Mouse (Mus musculus) lung, embryonic 14.5 days (tissue): Measurements from ENCODE around the gene Olfr366. TPM values are rescaled to one million over a fixed set of nuclear protein-coding genes. Genes with fewer than 3 reads are reported as not detected.
"Not testable (repeated sequence)": the region's sequence is repeated elsewhere in the genome, so short reads cannot be mapped to it uniquely, and the experiment has no call there.

ENCODE experiments used
- ATAC-seq: fragments of 200-750 bp; cut with Nextera tagmentation; 2 replicates; pipeline ENCODE4 v1.8.0; 2017; ENCODE audit warnings: mild to moderate bottlenecking, moderate TSS enrichment, moderate library complexity; ENCODE audit not compliant: insufficient read depth
- DNase-seq: peaks from one replicate; pipeline ENCODE4 v3.0.0-alpha.2; 2015
- H3K27ac ChIP-seq: fragments of 300-500 bp; sonication (generic); 2 replicates; pipeline ENCODE4 v1.5.1; 2014; ENCODE audit warnings: low read depth, mild to moderate bottlenecking, moderate library complexity
- H3K27me3 ChIP-seq: fragments of 300-500 bp; sonication (generic); 2 replicates; pipeline ENCODE4 v1.6.1; 2014; ENCODE audit warnings: low read length, control low read depth; ENCODE audit not compliant: insufficient read depth
- H3K36me3 ChIP-seq: fragments of 300-500 bp; sonication (generic); 2 replicates; pipeline ENCODE4 v1.6.1; 2014; ENCODE audit warnings: control low read depth; ENCODE audit not compliant: insufficient read depth
- H3K4me1 ChIP-seq: fragments of 300-500 bp; sonication (generic); 2 replicates; pipeline ENCODE4 v1.6.1; 2014; ENCODE audit warnings: antibody characterized with exemption, control low read depth; ENCODE audit not compliant: insufficient read depth
- H3K4me2 ChIP-seq: fragments of 300-500 bp; sonication (generic); 2 replicates; pipeline ENCODE4 v1.6.1; 2014; ENCODE audit warnings: mild to moderate bottlenecking
- H3K4me3 ChIP-seq: fragments of 300-500 bp; sonication (generic); 2 replicates; pipeline ENCODE4 v1.5.1; 2014; ENCODE audit warnings: low read depth, low read length
- H3K9ac ChIP-seq: fragments of 300-500 bp; sonication (generic); 2 replicates; pipeline ENCODE4 v1.6.1; 2014
- H3K9me3 ChIP-seq: fragments of 300-500 bp; sonication (generic); 2 replicates; pipeline ENCODE4 v1.6.1; 2016; ENCODE audit warnings: low read depth, low read length, control low read depth
- CTCF ChIP-seq: IDR thresholded peaks from 2 replicates; pipeline ENCODE4 v1.5.1; 2016; ENCODE audit warnings: antibody characterized with exemption, low read depth
- WGBS: fragments of 180-500 bp; shearing (Covaris S2); extraction: QIAGEN DNeasy Blood & Tissue Kit; methylation state at CpG from one replicate; pipeline ENCODE4 v1.1.7; 2014; 5-methylcytosine and 5-hydroxymethylcytosine counted together
- polyA plus RNA-seq: library from polyadenylated mRNA; unstranded; fragments of >200 nt; fragmentation: Nextera tagmentation; extraction: Ambion mirVana; gene quantifications from 2 replicates; pipeline ENCODE4 v1.2.1, GENCODE M21; 2014

Olfr366 gene
- not detected in 2 replicates for polyA plus RNA-seq

- Histone ChIP-seq H3K27ac (no peak within 1 kb of the TSS), H3K4me1 (no peaks in the 10 kb centered on the region), H3K4me2 (no peak within 1 kb of the TSS), H3K27me3 (no peaks in the 10 kb centered on the region), H3K9me3 (no peaks in the 10 kb centered on the region; the same call in 1 of the 2 replicates), H3K36me3 (no peaks in the 10 kb centered on the region), H3K4me3 (no peak within 1 kb of the TSS), H3K9ac (no peak within 1 kb of the TSS)
- no peak for TF ChIP-seq CTCF
- DNase-seq = no peak
- no peak for ATAC-seq
These were observed at the start of gene Olfr366 for GRCm38 (mm10) chr2:37211274-37211673. TSS of gene Olfr366 (plus strand) at chr2:37211574.

DNA sequence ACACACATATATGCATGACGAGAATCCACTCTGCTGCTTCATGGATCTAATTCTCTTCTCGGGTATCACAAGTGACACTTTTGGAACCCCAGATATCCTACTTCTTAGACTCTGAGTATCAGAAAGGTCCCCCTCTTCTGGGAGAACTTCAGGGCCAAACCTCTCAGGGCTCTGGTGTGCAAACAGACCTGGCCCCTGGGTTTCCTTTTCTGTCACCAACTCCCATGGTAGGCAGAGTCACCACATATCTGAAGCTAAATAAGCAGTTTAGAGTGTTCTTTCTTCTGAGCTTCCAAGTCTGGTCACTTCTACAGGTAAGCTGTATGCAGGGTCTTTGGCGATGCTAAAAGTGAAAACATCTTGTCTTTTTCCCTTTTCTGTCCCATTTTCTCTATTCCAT lies 23.5 kb upstream of the Olfr366 start, which contains the start of gene Olfr365:
Gene Olfr365 (plus strand): TSS at position 301 of the 400 bp plus-strand sequence.
- Histone ChIP-seq H3K9me3 (no peaks in the 10 kb centered on the region; the same call in 1 of the 2 replicates), H3K27me3 (no peaks in the 10 kb centered on the region), H3K9ac (no peak within 1 kb of the TSS), H3K4me3 (no peak within 1 kb of the TSS), H3K4me2 (no peak within 1 kb of the TSS), H3K36me3 (no peaks in the 10 kb centered on the region), H3K27ac (no peak within 1 kb of the TSS), H3K4me1 (no peaks in the 10 kb centered on the region)
- DNase-seq (no peak), ATAC-seq (no peak)
- TF ChIP-seq CTCF = no peak
- WGBS = 72% methylated on average over 3 of the region's 3 CpGs

DNA sequence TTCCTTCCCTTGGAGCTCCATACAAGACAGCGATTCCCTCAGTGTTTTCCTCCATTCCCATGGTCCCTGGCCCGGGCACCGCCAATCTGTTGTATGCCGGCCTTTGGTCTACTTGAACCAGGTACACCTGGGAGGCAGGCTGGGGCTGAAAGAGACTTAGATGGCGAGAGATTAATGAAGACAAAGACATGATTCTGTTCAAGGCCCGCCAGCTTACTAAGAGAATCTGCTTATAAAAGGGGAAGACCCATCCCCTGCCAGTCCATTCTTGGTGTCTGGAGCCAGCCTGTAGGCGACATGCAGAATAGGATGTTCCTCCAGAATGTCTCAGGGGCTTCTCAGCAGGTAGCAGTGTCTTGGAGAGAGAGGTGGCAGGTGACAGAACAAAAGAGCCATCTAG lies 50.4 kb downstream of the Olfr366 start:
- not testable (repeated sequence) for H3K9ac ChIP-seq, H3K27ac ChIP-seq, ATAC-seq, H3K36me3 ChIP-seq, H3K4me2 ChIP-seq, H3K9me3 ChIP-seq, DNase-seq, H3K27me3 ChIP-seq, H3K4me1 ChIP-seq, H3K4me3 ChIP-seq
- WGBS = 79% methylated on average over 7 of the region's 7 CpGs

Other genes with a start within 250 kb of the Olfr366 start
- gene Olfr357, start 217.7 kb upstream of the Olfr366 start, polyA plus RNA-seq = not detected in 2 replicates
- gene Olfr358, start 202.2 kb upstream of the Olfr366 start, polyA plus RNA-seq = not detected in 2 replicates
- not detected in 2 replicates for gene Olfr360, start 145.8 kb upstream of the Olfr366 start, polyA plus RNA-seq
- not detected in 2 replicates for gene Olfr361, start 122.3 kb upstream of the Olfr366 start, polyA plus RNA-seq
- not detected in 2 replicates for gene Olfr362, start 93.7 kb upstream of the Olfr366 start, polyA plus RNA-seq
- gene Olfr364-ps1, start 72.3 kb upstream of the Olfr366 start, polyA plus RNA-seq = not detected in 2 replicates
- not detected in 2 replicates for gene Olfr365, start 23.4 kb upstream of the Olfr366 start, polyA plus RNA-seq
- gene Olfr368, start 114.9 kb downstream of the Olfr366 start, polyA plus RNA-seq = not detected in 2 replicates
- gene Pdcl, start 147.8 kb downstream of the Olfr366 start, polyA plus RNA-seq = 47.1 and 52.5 TPM in 2 replicates
- gene Rc3h2, start 211.3 kb downstream of the Olfr366 start, polyA plus RNA-seq = 16.7 and 16.9 TPM in 2 replicates
- gene Zbtb26, start 231.6 kb downstream of the Olfr366 start, polyA plus RNA-seq = 8.7 and 9.1 TPM in 2 replicates
- 4.0 and 4.3 TPM in 2 replicates for gene Zbtb6, start 231.6 kb downstream of the Olfr366 start, polyA plus RNA-seq
- gene Rabgap1, start 231.7 kb downstream of the Olfr366 start, polyA plus RNA-seq = 50.6 and 52.8 TPM in 2 replicates